Mouse (Mus musculus) embryonic facial prominence, embryonic 11.5 days (tissue): Measurements from ENCODE around the gene Olfr1507. TPM values are rescaled to one million over a fixed set of nuclear protein-coding genes. Genes with fewer than 3 reads are reported as not detected.
A peak's percentile ranks its signal among the peaks of the same experiment; 100 is the strongest.

Experiments used
- ATAC-seq: fragments of 200-750 bp; cut with Nextera tagmentation; replicated peaks from 2 replicates; pipeline ENCODE4 v1.8.0; 2017; ENCODE audit warnings: low read depth; ENCODE audit not compliant: insufficient number of reproducible peaks, low FRiP score, low TSS enrichment
- DNase-seq: peaks from one replicate; pipeline ENCODE4 v3.0.0-alpha.2; 2015; ENCODE audit warnings: low spot score
- H3K27ac ChIP-seq: fragments of 300-500 bp; sonication (generic); replicated peaks from 2 replicates; pipeline ENCODE4 v1.5.1; 2014; ENCODE audit warnings: mild to moderate bottlenecking, low read depth, low read length, control low read depth
- H3K27me3 ChIP-seq: fragments of 300-500 bp; sonication (generic); 2 replicates; pipeline ENCODE4 v1.6.1; 2014; ENCODE audit warnings: mild to moderate bottlenecking, low read length, moderate library complexity, mixed read lengths; ENCODE audit not compliant: control insufficient read depth, insufficient read depth
- H3K36me3 ChIP-seq: fragments of 300-500 bp; sonication (generic); replicated peaks from 2 replicates; pipeline ENCODE4 v1.6.1; 2014; ENCODE audit warnings: low read depth, mild to moderate bottlenecking, low read length, moderate library complexity, mixed read lengths; ENCODE audit not compliant: control insufficient read depth, insufficient read depth
- H3K4me1 ChIP-seq: fragments of 300-500 bp; sonication (generic); 2 replicates; pipeline ENCODE4 v1.6.1; 2014; ENCODE audit warnings: low read length, mixed read lengths; ENCODE audit not compliant: control insufficient read depth, insufficient read depth
- H3K4me2 ChIP-seq: fragments of 300-500 bp; sonication (generic); 2 replicates; pipeline ENCODE4 v1.6.1; 2014; ENCODE audit warnings: low read depth, mild to moderate bottlenecking, control low read depth, low read length, moderate library complexity
- H3K4me3 ChIP-seq: fragments of 300-500 bp; sonication (generic); 2 replicates; pipeline ENCODE4 v1.5.1; 2014; ENCODE audit warnings: low read depth, low read length, control low read depth
- H3K9ac ChIP-seq: fragments of 300-500 bp; sonication (generic); replicated peaks from 2 replicates; pipeline ENCODE4 v1.6.1; 2014; ENCODE audit warnings: mild to moderate bottlenecking, control low read depth, low read length
- H3K9me3 ChIP-seq: fragments of 300-500 bp; sonication (generic); replicated peaks from 2 replicates; pipeline ENCODE4 v1.6.1; 2016; ENCODE audit warnings: mild to moderate bottlenecking, low read length, inconsistent platforms, mixed read lengths; ENCODE audit not compliant: control insufficient read depth
- WGBS: fragments of 180-500 bp; shearing (Covaris S2); extraction: QIAGEN DNeasy Blood & Tissue Kit; methylation state at CpG from one replicate; pipeline ENCODE4 v1.1.7; 2014; 5-methylcytosine and 5-hydroxymethylcytosine counted together
- polyA plus RNA-seq: library from polyadenylated mRNA; unstranded; fragments of >200 nt; fragmentation: Nextera tagmentation; extraction: Ambion mirVana; gene quantifications from 2 replicates; pipeline ENCODE4 v1.2.1, GENCODE M21; 2014

Gene Olfr1507
- polyA plus RNA-seq, result not detected in 2 replicates

DNA sequence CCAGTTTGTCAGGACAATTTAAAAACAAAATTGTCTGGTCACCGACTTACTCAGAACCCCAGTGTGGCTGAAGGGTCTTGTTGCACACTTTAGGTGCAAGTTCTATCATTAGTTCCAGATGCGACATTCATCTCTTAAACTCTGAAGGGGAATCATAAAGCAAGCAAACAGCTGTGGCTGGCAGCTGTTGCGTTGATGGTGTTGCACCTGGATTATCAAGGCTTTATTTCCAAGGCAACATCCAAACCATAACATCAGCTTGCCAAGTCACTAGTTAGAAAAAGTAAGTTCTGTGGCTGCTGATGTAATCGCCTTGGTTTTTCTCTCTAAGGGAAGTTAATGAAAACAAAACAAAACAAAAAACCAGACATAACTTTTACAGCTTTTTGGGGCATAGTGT lies at the start of gene Olfr1507:
Gene Olfr1507 (minus strand): TSS at position 234 of the 400 bp plus-strand sequence.
- 77% methylated on average over 4 of the region's 4 CpGs for WGBS
- no peak within 1 kb of the TSS for H3K4me3 ChIP-seq
- ATAC-seq, result no peak

DNA sequence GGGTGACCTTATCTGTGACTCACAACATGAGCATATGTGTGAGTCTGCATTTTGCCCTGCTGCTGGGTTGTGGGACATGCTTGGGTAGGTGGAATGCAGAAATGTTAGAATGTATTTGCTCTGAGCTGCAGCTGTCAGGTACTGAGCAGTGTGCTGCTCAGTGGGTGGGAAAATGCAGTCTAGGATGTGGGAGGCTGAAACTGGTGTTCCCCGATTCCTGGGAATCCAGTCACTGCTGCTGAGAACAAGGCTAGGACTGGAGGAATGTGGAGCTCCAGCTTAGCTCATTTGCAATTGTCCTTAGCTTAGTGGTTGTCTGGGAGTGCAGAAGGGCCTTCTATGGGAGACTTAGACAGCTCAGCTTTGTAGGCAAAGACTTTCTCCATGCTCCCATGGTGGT lies 37.8 kb upstream of the Olfr1507 start:
- DNase-seq (no peak), ATAC-seq (no peak)
- Histone ChIP-seq H3K9ac (no peak overlapping the region), H3K36me3 (no peaks in the 10 kb centered on the region), H3K9me3 (no peaks in the 10 kb centered on the region), H3K27ac (no peak overlapping the region), H3K4me1 (no peaks in the 10 kb centered on the region), H3K27me3 (no peaks in the 10 kb centered on the region), H3K4me3 (no peak overlapping the region), H3K4me2 (no peak overlapping the region)
- 78% methylated on average over 1 of the region's 1 CpGs for WGBS

More for the DNA sequence above, at the start of gene Olfr1507:
- H3K4me1 ChIP-seq, result no peaks in the 10 kb centered on the region
- no peaks in the 10 kb centered on the region for H3K36me3 ChIP-seq
- DNase-seq, result no peak
- no peaks in the 10 kb centered on the region for H3K27me3 ChIP-seq
- H3K4me2 ChIP-seq, result no peak within 1 kb of the TSS
- no peak within 1 kb of the TSS for H3K27ac ChIP-seq
- H3K9me3 ChIP-seq, result no peaks in the 10 kb centered on the region
- no peak within 1 kb of the TSS for H3K9ac ChIP-seq

GRCm38 (mm10) chr14:52524952-52525351 lies 29.4 kb upstream of the Olfr1507 start:
- Histone ChIP-seq H3K4me1 (no peaks in the 10 kb centered on the region), H3K9me3 (no peaks in the 10 kb centered on the region), H3K36me3 (no peaks in the 10 kb centered on the region), H3K27ac (no peak overlapping the region), H3K4me3 (no peak overlapping the region), H3K4me2 (no peak overlapping the region), H3K27me3 (no peaks in the 10 kb centered on the region), H3K9ac (no peak overlapping the region)
- WGBS, result 80% methylated on average over 1 of the region's 1 CpGs
- DNase-seq, result no peak
- no peak for ATAC-seq

GRCm38 (mm10) chr14:52467395-52467794 lies 28.2 kb downstream of the Olfr1507 start, which contains the start of gene Olfr1508:
Olfr1508 (minus strand) TSS chr14:52467495.
- Histone ChIP-seq H3K27me3 (no peaks in the 10 kb centered on the region), H3K9ac (no peak within 1 kb of the TSS), H3K9me3 (no peaks in the 10 kb centered on the region), H3K4me3 (no peak within 1 kb of the TSS), H3K4me1 (no peaks in the 10 kb centered on the region), H3K27ac (no peak within 1 kb of the TSS), H3K36me3 (no peaks in the 10 kb centered on the region), H3K4me2 (no peak within 1 kb of the TSS)
- no peak for ATAC-seq
- peak; percentile 0 for DNase-seq
- 63% methylated on average over 2 of the region's 2 CpGs for WGBS

DNA sequence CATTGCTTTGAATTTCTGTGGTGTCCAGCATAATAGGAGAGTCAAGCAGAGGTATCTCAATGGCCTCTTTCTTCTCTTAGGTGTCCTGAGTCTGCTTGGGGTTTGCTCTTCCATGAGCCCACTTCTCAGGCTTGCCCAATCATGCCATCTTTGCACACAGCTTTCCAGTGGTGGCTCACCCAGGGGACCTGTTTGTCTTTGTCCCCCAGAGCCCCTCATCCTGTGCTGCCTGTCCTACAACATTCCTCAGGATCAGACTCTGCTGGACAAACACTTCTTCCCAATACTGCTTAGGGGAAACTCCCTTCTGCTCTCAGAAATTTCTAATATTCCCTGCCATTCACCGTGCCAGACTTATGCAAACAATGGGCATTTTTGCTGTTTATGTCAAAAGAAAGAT lies 29.8 kb downstream of the Olfr1507 start:
- H3K27me3 ChIP-seq, result no peaks in the 10 kb centered on the region
- DNase-seq, result no peak
- H3K27ac ChIP-seq, result no peak overlapping the region
- no peak overlapping the region for H3K4me3 ChIP-seq
- H3K4me1 ChIP-seq, result no peaks in the 10 kb centered on the region
- no peak overlapping the region for H3K9ac ChIP-seq
- WGBS, result 84% methylated on average over 1 of the region's 1 CpGs
- no peaks in the 10 kb centered on the region for H3K36me3 ChIP-seq
- no peak for ATAC-seq
- no peaks in the 10 kb centered on the region for H3K9me3 ChIP-seq
- no peak overlapping the region for H3K4me2 ChIP-seq

DNA sequence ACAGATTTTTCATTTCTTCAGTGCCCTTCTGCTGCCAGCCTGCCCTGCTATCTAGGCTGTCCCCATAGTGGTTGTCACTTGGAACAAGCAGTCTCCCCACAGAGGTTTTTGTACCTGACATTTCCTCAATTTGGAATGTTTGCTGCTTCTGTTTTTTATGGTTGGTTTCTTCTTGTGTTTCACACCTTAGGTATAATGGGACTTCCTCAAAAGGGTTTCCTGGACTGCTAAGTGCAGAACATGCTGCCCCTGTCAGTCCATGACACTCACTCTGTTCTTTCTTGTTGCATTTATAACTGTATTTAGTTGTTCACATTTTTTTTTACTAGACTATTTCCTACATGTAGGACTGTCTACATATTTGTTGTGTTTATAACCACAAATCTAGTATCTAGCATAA lies 33.6 kb downstream of the Olfr1507 start:
- no peak overlapping the region for H3K9ac ChIP-seq
- H3K27ac ChIP-seq, result no peak overlapping the region
- no peaks in the 10 kb centered on the region for H3K4me1 ChIP-seq
- ATAC-seq (no peak), DNase-seq (no peak)
- no peak overlapping the region for H3K4me2 ChIP-seq
- H3K4me3 ChIP-seq, result no peak overlapping the region
- no peaks in the 10 kb centered on the region for H3K9me3 ChIP-seq
- H3K27me3 ChIP-seq, result no peaks in the 10 kb centered on the region
- H3K36me3 ChIP-seq, result no peaks in the 10 kb centered on the region

- H3K4me2 ChIP-seq, result no peak overlapping the region
- no peaks in the 10 kb centered on the region for H3K4me1 ChIP-seq
- no peak overlapping the region for H3K4me3 ChIP-seq
- no peaks in the 10 kb centered on the region for H3K27me3 ChIP-seq
- H3K36me3 ChIP-seq, result no peaks in the 10 kb centered on the region
- H3K9me3 ChIP-seq, result no peaks in the 10 kb centered on the region
- WGBS, result 91% methylated on average over 8 of the region's 8 CpGs
- no peak for DNase-seq
- H3K9ac ChIP-seq, result no peak overlapping the region
- no peak for ATAC-seq
- H3K27ac ChIP-seq, result no peak overlapping the region
Measured at GRCm38 (mm10) chr14:52451138-52451537, 44.4 kb downstream of the Olfr1507 start.

DNA sequence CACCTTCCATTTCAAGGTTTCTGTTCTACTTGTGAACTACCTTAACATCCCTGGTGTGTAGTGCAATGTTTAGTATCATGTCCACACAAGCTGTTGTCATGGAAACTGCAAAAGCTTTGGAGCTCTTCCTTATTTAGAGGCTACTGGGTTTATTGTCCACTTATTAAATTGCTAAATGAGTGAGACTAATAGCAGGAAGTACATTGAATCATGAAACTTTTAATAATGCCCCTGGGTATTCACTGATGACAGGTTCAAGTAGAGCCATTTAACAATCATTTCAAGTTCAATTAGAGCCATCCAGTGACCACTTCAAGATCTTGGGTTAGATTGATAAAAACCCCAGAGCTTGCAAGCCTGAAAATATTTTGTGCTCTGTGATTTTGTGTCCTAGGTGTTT lies 52.9 kb downstream of the Olfr1507 start, which contains the start of gene Olfr1509:
Gene Olfr1509 (plus strand): TSS at position 301 of the 400 bp plus-strand sequence.
- Histone ChIP-seq H3K4me1 (no peaks in the 10 kb centered on the region), H3K4me2 (no peak within 1 kb of the TSS), H3K27me3 (no peaks in the 10 kb centered on the region), H3K9ac (no peak within 1 kb of the TSS), H3K36me3 (no peaks in the 10 kb centered on the region), H3K27ac (no peak within 1 kb of the TSS), H3K9me3 (no peaks in the 10 kb centered on the region), H3K4me3 (no peak within 1 kb of the TSS)
- ATAC-seq (no peak), DNase-seq (no peak)
